Mouse (Mus musculus) right cerebral cortex, adult 2 months (tissue): ENCODE data around the gene Acer3.
A peak's percentile ranks its signal among the peaks of the same experiment; 100 is the strongest.
"Not testable (repeated sequence)": the region's sequence is repeated elsewhere in the genome, so short reads cannot be mapped to it uniquely, and the experiment has no call there.

Source experiments
- DNase-seq, 2 experiments: peaks; one replicate each; pipeline ENCODE4 v3.0.0; 2021 to 2022; ENCODE audit warnings: low spot score in 2 of 2

The Acer3 gene

GRCm38 (mm10) chr7:98289585-98289984, 31.4 kb downstream of the Acer3 start:
- DNase-seq = no peak

- DNase-seq = no peak
Observed at GRCm38 (mm10) chr7:98276263-98276662, 44.7 kb downstream of the Acer3 start.

DNA sequence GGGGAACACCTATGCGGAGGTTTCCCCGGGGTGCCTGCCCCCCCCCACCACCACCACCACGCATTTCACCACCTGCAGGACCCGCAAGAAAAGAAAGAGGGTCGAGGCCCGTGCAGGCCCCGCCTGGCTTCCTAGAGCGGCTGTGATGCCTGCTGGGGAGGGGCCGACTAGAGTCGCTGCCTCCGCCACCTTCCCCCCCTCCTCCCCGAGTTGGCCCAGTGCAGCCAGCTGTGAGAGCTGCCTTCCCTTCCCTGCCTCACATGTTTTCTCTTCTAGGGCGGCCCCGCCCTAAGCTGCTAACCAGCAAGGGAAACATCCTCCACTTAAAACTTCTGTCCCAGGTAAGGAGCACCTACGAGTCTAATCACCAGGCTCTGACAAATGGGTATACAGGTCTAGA, 52.8 kb downstream of the Acer3 start:
- DNase-seq = not testable (repeated sequence)

GRCm38 (mm10) chr7:98252520-98252919, 68.5 kb downstream of the Acer3 start:
- no peak for DNase-seq

DNA sequence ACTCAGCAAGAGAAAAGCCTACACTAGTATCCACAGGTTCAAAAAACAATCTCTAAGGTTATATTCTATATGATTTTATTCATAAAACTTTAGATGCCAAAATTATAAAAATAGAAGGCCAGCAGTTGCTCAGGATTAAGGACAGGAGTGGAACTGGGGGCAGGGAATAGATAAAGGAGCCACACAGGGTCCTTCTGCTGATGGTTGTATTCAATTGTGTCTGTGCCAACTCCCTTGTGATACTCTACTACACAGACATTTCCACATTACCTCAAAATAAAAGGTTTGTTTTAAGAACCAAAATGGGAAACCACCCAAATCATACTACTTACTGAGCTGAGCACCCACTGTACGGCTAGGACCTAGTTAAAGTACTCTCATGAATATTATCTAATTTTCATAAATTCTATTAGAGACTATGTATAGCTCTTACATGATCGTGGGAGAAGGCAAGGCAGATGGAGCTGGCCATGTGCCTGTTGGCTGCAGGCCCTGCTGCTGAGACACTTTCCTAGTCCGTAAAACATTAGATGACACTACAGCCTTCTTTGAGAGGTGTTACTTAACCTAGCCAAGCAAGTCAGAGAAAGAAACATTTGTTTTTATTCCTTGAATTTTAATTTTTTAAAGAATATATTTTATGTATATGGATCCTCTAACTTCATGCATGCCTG, 84.2 kb downstream of the Acer3 start:
- DNase-seq = peak; percentile 12 to 44

DNA sequence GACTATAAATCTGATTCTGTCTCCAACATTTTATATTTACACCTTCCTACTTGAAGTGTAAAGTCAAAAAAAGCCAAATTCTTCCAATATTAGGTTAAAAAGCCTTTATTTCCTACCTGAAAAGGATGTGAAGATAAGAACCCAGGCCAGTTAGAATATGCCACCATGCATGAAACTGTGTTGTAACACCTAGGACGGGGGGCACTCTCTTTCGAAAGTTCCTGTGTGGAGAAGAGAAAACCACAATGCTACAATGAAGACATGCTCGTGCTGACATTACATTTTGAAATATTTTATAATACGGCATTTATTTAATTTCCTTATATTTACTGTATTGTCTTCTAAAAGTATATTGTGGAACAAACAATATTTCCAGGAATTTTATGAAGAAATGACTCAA, 97.2 kb downstream of the Acer3 start:
- no peak for DNase-seq

GRCm38 (mm10) chr7:98216713-98217112, 104.3 kb downstream of the Acer3 start:
- DNase-seq = no peak

GRCm38 (mm10) chr7:98202946-98203345, 118.1 kb downstream of the Acer3 start:
- DNase-seq = no peak

DNA sequence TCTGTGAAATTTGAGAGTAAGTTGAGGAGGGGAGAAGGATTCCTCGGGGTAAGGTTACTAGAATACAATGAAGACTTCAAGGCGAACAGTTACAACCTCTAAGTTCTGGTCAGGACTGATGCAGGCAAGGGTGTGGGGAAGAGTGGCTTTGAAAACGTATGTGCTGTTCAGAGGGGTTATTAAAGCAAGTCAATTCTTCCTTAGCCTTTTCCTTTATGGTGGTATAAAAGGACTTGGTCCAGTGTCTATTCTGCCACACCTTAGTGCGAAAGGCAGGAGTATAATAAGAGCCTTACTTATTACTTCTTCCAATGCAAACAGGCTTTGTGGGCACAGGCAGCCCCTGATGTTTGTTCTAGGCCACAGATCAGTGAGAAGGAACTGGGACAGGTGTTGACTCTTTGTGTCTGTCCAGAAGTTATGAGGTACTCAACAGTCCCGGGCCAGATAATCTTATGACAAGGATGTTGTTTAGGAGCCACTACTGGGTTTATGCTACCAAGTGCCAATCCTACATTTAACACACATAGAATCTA, 119.4 kb downstream of the Acer3 start:
- DNase-seq = no peak

- DNase-seq = no peak
Observed at GRCm38 (mm10) chr7:98200396-98200795, 120.6 kb downstream of the Acer3 start.

- DNase-seq = no peak
Observed at GRCm38 (mm10) chr7:98199381-98199780, 121.6 kb downstream of the Acer3 start, which contains the start of gene B3gnt6. Gene B3gnt6, minus strand, starts transcription at chr7:98199481.

GRCm38 (mm10) chr7:98195151-98195801, 125.7 kb downstream of the Acer3 start:
- DNase-seq = no peak

DNA sequence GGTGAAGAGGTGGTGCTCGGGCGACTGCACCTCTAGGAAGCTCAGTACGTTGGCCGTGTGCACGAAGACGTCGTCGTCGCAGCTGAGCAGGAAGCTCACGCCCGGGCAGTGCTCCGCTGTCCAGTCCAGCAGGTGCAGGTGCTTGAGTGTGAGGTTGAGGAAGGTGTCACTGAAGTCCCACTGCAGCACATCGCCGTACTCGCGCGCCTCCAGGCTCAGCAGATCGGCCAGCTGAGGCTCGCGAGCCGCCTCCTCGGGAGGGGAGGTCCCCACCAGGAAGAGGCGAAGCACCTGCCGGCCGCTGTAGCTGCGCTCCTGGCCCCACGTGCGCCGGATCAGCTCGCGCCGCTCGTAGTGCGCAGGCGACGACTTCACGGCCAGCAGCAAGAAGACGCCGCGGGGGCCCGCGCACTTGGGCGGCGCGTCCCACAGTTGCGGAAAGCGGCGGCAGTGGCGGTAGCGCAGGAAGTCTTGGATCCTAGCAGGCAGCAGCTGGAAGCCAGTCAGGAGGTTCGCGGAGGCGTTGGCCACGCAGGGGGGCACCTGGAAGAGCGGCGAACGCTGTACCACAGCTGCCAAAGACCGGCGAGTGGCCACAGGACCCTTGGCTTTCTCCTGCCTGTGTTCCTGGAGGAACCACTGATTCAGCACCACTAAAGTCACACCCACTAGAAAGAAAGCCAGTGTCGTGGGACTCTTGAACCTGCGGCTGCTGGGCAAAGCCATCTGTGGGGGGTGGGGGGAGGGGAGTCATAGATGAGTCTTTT, 126.8 kb downstream of the Acer3 start:
- peak; percentile 39 to 40 for DNase-seq

GRCm38 (mm10) chr7:98193515-98194025, 127.4 kb downstream of the Acer3 start:
- DNase-seq = peak; percentile 16 to 51

DNA sequence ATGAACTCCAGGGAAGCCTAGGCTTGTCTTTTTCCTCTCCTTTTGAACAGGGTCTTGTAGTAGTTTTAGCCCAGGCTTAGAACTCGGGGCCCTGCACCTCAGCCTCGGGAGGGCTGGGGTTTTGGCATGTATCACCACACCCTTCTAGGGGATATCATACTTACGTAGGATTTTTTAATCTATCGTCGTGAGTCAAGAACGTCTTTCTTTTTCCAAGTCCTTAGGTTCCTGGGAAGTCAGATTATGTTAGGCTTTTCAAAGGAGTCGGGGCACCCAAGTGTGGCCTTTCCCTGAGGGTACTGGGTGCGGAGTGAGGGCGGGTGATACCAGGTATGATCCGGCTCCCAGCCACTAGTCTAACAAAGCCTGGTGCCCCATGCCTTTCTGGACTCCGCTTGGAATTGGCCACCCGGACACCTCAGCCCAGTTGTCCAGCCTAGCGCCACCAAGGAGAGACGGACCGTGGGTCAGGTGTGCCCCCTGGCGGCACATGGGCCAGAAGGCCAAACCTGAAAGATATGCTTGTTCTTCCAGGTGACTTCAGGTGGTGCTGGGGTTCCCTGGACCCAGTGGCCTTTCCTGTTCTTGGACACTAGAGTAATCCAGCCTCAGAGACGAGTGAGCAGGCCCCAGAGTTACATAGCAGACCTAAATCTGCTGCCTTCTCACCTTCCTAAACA, 129.3 kb downstream of the Acer3 start:
- DNase-seq = no peak

- DNase-seq = no peak
Observed at GRCm38 (mm10) chr7:98190578-98190977, 130.4 kb downstream of the Acer3 start.

DNA sequence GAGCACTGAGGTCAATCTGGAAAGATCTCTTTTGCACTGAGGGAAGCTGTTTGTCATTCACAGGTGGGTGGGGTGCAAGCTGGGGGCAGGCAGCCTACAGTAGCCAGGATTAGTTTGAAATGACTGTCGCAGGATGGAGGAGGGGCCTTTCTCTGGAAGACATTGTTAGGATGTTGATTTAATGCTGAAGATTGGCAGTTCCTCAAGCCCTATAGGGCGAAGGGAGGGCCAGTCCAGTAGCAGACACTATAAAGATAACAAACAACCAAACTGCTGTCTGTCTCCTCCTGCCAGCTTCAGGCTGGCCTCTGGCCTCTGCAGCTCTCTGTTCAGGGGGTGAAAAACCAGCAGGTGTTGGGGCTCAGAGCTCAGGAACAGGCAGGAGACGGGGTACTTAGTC, 131.3 kb downstream of the Acer3 start:
- DNase-seq = no peak

DNA sequence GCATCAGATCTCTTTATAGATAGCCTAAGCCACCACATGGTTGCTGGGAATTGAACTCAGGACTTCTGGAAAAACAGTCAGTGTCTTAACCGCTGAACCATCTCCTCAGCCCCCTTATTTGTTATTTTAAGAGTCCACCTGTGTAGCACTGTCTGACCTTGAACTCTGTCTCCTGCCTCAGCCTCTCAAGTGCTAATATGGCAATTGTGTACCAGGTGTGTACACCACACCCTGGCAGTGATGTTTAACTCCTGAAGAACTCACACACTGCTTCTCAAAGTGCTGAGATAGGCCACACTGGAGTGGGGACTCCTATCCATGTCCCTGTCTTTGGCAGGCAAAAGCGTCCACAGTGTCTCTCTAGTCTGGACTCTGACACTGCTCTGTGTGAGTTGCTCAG, 132.3 kb downstream of the Acer3 start:
- DNase-seq = no peak

DNA sequence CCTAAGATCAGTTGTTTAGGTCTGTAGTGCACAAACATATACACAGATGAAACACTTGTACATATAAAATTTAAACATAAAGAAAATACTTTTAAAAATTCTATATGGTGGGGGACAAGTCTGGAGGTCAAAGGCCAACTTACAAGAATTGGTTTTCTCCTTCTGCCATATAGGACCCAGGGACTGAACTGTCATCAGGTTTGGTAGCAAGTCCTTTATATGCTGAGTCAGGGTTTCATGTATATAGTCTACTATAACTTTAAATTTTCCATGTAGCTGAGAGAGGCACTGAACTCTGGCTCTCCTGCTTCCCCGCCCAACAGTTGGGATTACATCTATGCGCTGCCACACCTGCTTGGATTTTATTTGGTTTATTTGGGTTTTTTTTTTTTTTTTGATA, 132.8 kb downstream of the Acer3 start:
- DNase-seq = no peak

- not testable (repeated sequence) for DNase-seq
Observed at GRCm38 (mm10) chr7:98187332-98187731, 133.7 kb downstream of the Acer3 start.

- DNase-seq = no peak
Observed at GRCm38 (mm10) chr7:98186637-98187036, 134.4 kb downstream of the Acer3 start.

DNA sequence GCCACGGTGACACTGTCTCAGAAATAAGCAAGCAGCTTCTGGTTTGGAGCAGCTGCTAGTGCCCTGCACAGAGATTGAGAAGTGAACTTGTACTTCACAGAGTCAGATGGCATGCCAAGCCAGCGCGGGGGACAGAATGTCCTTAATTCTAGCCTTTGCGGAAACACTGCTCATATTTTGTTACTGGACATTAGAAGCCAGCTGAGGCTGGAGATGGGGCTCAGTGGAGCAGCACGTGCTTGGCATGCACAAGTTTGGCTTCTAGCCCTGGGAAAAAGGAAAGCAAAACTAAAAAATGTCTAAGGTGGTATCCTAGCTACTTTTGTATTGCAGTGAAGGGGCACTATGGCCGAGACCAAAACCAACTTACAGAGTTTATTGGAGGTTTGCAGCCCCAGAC, 135.7 kb downstream of the Acer3 start:
- no peak for DNase-seq
